Mouse (Mus musculus): ENCODE measurements around the gene Uchl3.

The Uchl3 gene

GRCm38 (mm10) chr14:101653581-101654525 lies at the start of gene Uchl3:
TSS of gene Uchl3 (plus strand) at chr14:101653967.
- peak; percentile 92 to 97 for DNase-seq

GRCm38 (mm10) chr14:101605843-101606242 lies 47.9 kb upstream of the Uchl3 start:
- DNase-seq, result no peak

GRCm38 (mm10) chr14:101607631-101608518 lies 45.9 kb upstream of the Uchl3 start:
- DNase-seq, result peak; percentile 30 to 45

GRCm38 (mm10) chr14:101608519-101609368 lies 45.0 kb upstream of the Uchl3 start, which contains the start of gene Tbc1d4:
TSS of gene Tbc1d4 (minus strand) at chr14:101609191.
- DNase-seq, result peak; percentile 56 to 66

GRCm38 (mm10) chr14:101610701-101611100 lies 43.1 kb upstream of the Uchl3 start:
- no peak for DNase-seq

- no peak for DNase-seq
Measured at GRCm38 (mm10) chr14:101613206-101613605, 40.6 kb upstream of the Uchl3 start.

- no peak for DNase-seq
Measured at GRCm38 (mm10) chr14:101616178-101616577, 37.6 kb upstream of the Uchl3 start.

GRCm38 (mm10) chr14:101617680-101618079 lies 36.1 kb upstream of the Uchl3 start:
- no peak for DNase-seq

- DNase-seq, result no peak
Measured at GRCm38 (mm10) chr14:101630548-101630947, 23.2 kb upstream of the Uchl3 start.

GRCm38 (mm10) chr14:101635765-101636164 lies 18.0 kb upstream of the Uchl3 start:
- DNase-seq, result no peak

- DNase-seq, result no peak
Measured at GRCm38 (mm10) chr14:101637381-101637780, 16.4 kb upstream of the Uchl3 start.

GRCm38 (mm10) chr14:101640153-101640843 lies 13.5 kb upstream of the Uchl3 start, which contains the start of gene Commd6:
TSS of gene Commd6 (minus strand) at chr14:101640686.
- DNase-seq, result peak; percentile 85 to 90

GRCm38 (mm10) chr14:101644948-101645347 lies 8.8 kb upstream of the Uchl3 start:
- no peak for DNase-seq

- DNase-seq, result no peak
Measured at GRCm38 (mm10) chr14:101650551-101650950, 3.2 kb upstream of the Uchl3 start.

GRCm38 (mm10) chr14:101652571-101652970 lies 1.2 kb upstream of the Uchl3 start:
- DNase-seq, result no peak

- peak in 1 of 2 experiments; percentile 21 for DNase-seq
Measured at GRCm38 (mm10) chr14:101654526-101654909, 751 bp downstream of the Uchl3 start.

- DNase-seq, result no peak
Measured at GRCm38 (mm10) chr14:101656307-101656706, 2.5 kb downstream of the Uchl3 start.

GRCm38 (mm10) chr14:101661654-101662412 lies 8.1 kb downstream of the Uchl3 start:
- no peak for DNase-seq

- DNase-seq, result no peak
Measured at GRCm38 (mm10) chr14:101664274-101664673, 10.5 kb downstream of the Uchl3 start.

- DNase-seq, result no peak
Measured at GRCm38 (mm10) chr14:101666056-101666455, 12.3 kb downstream of the Uchl3 start.

- DNase-seq, result no peak
Measured at GRCm38 (mm10) chr14:101666536-101666935, 12.8 kb downstream of the Uchl3 start.

Data from thymus, postnatal 36 days (tissue).